Mouse (Mus musculus): ENCODE results near the gene Myl7.

- TF ChIP-seq POLR2A (IDR thresholded peaks at IDR 0.05; ENCODE audit: extremely low read depth, insufficient read depth, low read length) = no peak
- no peak for TF ChIP-seq CTCF (IDR thresholded peaks at IDR 0.05; ENCODE audit: low read depth, low read length)
These were observed 16.1 kb downstream of the Myl7 start for GRCm38 (mm10) chr11:5882518-5882917.
